Mouse (Mus musculus): ENCODE results near the gene Emc9.

The Emc9 gene

DNA sequence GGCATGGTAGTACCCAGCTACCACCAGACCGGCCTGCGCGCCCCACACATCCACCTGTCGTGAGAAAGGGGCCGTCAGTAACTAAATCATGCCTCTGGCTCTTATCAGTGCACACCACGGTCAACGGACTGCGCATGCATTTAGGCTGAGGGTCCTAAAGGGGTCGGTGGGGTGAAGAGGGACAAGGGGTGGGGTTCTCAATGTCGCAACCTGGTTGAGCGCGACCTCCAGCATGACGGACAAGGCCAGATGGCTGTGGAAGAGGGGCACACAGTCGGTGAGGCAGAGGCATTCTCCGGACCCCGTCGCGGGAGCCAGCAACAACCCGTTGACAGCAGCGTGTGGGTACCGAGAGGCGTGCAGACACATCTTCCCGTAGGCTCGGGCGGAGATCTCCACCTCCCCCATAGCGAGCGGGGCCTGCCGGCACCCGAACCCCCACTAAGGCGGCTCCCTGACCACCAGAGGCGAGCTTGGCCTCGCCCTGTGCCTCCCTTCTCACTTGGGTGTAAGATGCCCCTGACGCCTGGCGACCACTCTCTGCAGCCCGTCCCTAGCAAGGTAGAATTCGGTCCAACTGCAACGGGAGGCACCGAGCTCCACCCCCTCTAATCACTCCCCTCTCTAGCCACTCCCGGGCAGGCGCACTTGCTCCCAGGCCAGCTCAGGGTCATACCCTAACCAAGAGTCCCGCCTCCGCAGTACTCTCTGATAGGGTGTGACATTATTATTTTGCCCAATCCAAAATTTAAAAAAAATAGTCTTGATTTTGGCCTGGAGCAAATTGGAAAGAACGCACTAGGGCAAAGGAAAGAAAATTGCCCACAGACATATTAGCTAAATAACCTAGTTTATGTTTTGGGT lies at the start of gene Emc9:
Emc9 (minus strand) TSS at position 601 of the 864 bp plus-strand sequence.
- DNase-seq = peak; percentile 49

DNA sequence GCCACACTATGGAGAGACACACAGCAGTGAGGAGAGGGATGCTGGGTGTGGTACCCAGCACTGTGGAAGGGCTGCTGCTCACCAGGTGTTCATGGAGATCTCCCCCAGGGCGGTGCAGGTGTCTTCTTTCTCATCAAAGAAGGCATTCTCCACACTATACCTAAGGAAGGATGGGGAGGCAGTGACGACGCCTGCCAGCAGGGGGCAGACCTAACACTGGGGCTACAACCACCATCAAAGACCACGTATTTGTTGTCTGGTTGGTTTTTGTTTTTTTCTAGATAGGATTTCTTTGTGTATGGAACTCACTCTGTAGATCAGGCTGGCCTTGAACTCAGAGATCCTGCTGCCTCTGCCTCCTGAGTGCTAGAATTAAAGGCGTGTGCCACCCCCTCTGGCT lies 44.2 kb upstream of the Emc9 start:
- DNase-seq = peak; percentile 45

DNA sequence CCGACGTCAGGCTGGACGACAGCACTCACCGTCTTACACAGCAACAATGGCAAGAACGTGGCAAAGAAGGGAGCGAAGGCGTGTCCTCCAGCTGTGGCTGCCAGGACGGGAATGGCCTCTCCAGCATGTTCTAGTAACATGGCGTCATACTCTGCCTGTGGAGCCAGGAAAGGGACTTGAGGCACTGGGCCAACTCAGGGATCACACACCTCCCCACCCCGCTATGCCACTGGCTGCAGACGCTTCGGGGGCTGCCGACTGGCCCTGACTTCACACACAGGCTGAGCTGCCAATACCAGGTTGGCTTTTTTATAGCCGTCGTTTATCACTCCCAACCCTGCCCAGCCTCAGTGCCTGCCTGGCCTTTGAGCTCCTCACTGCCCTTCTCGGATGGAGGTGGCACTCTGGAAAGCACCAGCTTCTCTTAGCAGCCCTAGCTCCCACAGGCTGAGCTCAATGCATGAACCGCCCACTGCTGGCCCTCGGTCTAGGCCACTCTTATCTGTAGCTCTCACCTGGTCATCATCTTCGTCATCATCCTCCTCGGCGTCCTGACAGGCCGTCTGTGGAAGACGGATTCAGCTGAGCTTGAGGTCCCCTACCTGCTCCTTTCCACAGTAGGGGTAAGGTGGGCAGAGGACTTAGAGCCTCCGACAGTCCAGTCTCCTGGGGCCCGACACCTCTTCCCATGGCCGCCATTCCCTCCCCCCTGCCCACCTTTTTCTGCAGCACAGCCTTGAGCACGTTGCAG lies 43.1 kb upstream of the Emc9 start:
- no peak for DNase-seq

DNA sequence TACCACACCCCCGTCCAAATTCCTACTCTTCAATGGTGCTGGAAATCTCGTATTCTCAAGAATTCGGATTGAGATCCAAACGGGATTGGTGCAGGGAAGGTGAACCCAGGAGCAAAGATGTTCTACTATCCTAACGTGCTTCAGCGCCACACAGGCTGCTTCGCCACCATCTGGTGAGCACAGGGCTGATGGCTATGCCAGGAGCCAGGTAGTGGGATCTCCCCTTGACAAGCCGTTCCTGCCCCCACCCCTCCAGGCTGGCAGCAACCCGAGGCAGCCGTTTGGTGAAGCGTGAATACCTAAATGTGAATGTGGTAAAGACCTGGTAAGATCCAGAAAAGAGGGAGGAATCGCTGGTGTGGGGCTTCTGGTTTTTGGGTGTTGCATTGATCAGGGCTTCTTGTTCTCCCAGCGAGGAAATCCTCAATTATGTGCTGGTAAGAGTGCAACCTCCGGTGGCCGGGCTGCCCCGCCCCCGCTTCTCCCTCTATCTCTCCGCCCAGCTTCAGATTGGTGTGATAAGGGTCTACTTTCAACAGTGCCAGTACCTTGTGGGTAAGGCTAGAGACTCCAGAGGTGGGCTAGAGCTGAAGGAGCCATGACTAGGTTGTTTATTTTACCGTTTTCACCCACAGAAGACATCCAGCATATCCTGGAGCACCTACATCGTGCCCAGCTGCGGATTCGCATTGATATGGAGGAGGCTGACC lies 33.5 kb upstream of the Emc9 start:
- no peak for DNase-seq

DNA sequence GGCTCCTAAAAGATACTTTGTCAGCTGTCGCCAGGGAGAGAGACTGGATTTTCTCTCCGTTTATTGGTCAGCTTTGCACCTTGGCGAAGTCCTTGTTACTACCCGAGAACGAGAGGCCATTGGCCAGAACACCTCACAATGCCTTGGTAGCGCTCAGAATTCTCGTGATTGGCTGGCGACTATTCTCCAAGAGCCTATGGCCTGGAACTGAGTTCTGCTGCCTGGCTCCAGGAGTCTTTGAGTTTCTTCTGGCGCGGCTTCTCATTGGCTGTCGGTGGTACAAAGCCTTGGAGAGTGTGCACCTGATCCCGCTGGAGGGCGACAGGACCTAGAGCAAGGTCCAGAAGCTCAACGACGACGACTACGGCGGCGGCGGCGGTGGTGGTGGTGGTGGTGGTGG lies 32.7 kb upstream of the Emc9 start, which contains the start of gene Rec8:
Rec8 (plus strand) TSS at position 216 of the 400 bp plus-strand sequence.
- DNase-seq = no peak

DNA sequence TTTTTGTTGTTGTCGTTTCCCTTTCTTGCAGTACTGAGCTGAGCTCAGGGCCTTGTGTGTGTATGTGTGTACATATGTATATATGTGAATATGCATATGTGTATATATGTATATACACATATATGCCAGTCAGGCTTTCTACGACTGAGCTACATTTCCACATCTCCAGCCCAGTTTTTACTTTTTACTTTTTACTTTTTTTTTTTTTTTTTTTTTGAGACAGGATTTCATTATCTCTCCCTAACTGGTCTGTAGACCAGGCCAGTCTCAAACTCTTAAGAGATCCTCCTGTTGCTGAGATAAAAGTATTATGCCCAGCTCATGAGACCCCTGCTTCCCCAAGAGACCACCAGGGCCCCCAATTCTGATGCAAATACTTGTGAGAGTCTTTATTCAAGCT lies 31.7 kb upstream of the Emc9 start:
- DNase-seq = no peak

DNA sequence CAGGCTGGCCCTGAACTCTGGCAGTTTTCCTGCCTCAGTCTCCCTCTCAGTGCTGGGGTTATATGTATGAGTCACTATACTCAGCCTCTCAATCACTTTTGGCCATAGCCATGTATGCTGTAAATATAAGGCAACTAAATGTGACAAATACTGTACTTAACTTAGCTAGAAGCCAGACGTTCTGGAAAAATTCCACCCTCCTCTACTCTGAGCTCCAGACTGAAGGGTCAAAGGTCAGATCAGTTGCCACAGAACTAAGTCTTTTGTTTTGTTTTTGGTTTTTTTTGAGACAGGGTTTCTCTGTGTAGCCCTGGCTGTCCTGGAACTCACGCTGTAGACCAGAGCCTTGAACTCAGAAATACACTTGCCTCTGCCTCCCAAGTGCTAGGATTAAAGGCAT lies 30.8 kb upstream of the Emc9 start:
- no peak for DNase-seq

DNA sequence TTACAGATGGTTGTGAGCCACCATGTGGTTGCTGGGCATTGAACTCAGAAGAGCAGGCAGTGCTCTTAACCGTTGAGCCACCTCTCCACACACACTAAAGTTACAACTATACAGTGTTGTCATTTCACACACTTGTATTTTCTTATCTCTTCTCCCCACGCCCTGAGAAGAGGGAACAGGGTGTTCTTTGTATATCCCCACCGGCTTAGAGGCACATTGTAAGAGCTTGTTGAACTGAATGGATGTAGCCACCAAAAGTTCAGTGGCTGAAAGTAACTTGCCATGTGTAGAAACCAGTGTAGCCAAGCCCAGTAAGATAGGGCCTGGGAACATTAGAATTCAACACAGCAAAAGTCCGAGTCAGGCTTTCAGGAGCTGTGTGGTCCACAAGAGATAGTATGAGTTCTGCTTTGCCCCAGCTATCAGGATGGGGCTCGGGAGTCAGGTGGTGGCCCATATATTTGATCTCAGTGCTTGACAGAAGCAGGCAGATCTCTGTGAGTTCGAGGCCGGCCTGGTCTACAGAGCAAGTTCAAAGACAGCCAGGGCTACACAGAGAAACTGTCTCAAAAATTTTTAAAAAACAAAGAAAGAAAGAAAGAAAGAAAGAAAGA lies 29.6 kb upstream of the Emc9 start:
- no peak for DNase-seq

DNA sequence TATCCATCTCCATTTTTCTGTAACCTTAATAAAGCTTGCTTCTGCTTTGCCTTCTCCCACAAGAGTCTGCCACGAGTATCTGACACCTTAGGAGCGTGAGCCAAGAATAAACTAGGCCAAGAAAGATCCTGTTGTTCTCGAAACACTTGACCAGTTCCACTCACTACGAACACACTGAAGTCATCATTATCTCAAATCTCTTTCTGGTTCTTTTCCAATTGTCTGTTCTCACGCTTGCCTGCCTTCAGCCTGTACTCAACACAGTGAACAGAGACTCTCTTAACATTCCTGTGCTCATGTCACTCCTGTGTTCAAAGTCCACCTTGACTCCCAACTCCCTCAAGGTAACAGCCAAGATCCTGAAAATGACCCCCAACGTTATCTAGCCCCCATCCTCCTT lies 28.2 kb upstream of the Emc9 start:
- no peak for DNase-seq

DNA sequence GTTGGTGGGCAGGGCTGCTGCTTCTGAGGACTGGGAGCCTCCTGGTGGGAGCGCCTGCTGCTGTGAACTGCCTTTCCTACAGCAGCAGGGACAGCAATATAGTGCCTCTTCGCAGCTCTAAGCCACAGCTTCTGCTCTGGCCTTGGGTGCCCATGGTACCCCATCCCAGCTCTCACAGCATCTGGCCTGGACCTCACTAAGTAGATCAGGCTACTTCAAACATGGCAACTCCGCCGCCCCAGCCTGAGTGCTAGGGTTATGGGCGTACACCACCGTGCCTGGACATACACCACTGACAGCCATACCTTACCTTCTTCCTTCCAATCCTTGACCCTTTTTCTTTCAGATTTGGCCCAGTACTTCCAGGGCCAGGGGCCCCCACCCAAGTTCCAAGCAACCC lies 23.2 kb upstream of the Emc9 start:
- no peak for DNase-seq

DNA sequence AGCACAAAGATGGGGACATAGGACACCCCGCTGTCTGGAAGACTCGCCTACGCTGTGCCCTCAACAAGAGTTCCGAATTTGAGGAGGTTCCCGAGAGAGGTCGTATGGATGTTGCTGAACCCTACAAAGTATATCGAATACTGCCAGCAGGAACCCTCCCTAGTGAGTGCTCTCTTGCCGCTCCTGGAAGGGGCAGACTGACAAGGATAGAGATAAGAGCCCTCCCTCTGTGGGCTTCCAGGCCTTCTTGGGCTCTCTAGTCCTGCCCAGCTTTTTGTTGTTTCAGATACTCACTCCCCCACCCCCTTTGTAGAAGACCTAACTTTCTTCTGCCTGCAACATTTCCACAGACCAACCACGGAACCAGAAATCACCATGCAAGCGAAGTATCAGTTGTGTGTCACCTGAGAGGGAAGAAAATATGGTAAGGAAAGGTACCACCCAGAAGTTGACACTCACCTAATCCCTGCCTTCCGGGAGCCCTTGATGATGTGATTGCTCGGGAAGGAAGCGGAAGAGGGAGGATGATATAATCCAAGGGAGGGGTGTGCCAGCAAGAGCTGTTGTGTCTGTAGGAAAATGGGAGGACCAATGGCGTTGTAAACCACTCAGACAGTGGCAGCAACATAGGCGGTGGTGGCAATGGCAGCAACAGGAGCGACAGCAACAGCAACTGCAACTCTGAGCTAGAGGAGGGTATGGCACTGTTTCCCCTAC lies 20.8 kb upstream of the Emc9 start:
- no peak for DNase-seq

DNA sequence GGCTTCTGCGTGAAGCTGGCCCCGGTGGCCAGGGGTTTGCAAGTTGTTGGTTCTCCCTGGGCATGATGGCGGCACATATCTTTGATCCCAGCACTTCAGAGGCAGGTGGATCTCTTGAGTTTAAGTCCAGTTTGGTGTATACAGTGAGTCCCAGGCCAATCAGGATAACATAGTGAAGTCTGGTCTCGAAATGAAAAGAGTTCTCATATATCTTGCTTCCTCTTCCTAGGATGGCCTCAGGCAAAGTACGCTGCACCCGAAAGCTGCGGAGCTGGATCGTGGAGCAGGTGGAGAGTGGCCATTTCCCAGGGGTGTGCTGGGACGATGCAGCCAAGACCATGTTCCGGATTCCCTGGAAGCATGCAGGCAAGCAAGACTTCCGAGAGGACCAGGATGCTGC lies 19.7 kb upstream of the Emc9 start:
- no peak for DNase-seq

DNA sequence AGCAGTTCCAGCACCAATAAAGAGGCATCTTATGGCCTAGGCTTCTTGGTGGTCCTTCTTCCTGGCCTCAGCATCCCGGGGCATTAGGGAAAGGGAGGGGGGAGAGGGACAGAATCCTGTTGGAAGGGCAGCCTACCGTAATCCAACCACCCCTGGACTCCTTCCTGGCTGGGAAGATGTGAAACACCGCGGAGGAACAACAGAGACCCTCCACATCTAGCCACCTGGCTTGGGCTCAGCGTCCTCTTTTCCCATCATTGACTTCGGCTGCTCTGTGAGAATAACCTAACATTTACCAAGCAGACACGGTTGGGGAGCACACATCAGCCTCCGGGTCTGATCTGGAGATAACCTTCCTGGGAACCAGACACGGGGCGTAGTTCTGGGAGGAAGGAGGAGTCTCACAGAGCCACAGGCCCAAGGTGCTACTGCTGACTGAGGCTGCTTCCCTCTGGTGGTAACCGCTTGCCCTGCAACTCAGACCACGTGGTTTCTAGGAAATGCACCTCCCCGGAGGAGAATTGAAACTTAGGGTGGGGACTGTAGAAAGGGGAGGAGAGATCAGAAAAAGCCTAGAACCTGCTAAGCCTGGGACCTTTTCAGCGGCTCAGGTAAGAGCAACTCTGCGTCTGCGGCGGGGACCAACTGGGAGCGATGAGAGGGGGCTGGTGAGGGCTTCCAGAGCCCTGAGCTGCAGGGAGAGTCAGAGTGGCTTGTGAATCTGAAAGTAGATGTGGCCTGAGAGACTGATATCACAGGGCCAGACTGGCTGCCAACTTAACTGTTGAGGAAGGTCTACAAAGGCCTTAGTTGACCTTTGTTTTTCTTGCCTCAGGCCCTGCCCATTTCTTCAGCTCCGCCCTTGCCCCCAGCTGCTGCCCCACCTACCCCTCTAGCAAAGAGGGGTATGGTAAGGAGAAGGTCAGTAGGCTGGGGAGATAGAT lies 18.8 kb upstream of the Emc9 start:
- DNase-seq = peak; percentile 84

DNA sequence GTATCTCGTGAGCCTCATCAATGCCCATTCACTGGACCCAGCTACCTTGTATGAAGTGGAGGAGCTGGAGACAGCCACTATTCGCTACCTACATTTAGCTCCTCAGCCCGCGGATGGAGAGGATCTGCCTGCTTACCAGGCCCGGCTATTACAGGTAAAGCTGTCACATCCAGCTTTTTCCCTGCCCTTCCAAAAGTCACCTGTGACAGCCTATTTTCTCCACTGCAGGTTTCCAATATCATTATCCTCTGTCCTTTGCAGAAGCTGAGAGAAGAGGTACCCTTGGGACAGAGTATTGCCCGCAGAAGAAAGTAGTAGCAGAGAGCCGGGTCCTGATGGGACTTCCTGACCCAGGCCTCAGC lies 18.1 kb upstream of the Emc9 start, which contains the start of gene Irf9:
Irf9 (plus strand) TSS at position 301 of the 362 bp plus-strand sequence.
- no peak for DNase-seq

DNA sequence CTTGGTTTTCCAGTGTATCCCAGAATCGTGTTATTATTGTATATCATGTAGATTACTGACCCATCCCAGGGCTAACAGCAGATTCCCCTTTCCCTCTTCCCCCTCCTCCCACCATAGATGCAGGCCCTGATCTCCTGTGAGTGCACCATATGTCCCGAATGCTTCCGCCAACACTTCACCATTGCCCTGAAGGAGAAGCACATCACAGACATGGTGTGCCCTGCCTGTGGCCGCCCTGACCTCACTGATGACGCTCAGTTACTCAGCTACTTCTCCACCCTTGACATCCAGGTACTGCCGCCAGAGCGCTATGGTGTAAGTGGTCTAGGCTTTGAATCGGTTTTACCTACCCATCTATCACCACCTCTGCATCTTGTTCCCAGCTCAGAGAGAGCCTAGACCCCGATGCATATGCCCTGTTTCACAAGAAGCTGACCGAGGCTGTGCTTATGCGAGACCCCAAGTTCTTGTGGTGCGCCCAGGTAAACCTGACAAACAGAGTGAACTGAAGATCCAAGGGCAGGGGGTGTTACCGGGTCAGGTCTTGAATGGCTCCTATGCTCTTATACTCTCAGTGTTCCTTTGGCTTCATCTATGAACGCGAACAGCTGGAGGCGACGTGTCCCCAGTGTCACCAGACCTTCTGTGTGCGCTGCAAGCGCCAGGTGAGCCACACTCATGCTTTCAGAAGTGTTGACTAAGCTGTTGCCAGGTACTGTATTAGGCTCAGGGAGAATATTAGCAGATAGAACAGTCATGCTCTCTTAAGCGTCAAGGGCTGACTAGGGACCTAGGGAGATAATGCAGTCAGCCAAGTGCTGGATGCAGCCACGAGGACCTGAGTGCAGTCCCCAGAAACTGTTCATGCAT lies 13.7 kb upstream of the Emc9 start:
- no peak for DNase-seq

DNA sequence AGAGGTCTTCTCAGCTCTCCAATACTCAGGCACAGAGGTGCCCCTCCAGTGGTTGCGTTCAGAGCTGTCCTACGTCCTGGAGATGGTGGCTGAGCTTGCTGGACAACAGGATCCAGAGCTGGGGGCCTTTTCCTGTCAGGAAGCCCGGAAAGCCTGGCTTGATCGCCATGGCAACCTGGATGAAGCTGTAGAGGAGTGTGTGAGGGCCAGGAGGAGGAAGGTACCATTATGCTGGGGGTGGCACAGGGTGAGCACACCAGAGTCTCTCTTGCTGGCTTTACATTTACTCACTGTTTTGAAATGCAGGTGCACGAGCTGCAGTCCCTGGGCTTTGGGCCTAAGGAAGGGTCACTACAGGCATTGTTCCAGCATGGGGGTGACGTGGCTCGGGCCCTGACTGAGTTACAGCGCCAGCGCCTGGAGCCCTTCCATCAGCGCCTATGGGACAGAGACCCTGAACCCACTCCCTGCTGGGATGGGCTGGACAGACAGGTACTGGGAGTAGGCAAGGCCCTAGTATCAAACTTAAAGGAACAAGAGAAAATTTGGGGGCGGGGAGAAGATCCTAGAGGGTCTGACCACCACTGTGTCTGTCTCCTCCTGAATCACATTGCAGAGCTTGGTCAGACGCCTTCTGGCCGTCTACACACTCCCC lies 11.1 kb upstream of the Emc9 start:
- DNase-seq = peak; percentile 48

DNA sequence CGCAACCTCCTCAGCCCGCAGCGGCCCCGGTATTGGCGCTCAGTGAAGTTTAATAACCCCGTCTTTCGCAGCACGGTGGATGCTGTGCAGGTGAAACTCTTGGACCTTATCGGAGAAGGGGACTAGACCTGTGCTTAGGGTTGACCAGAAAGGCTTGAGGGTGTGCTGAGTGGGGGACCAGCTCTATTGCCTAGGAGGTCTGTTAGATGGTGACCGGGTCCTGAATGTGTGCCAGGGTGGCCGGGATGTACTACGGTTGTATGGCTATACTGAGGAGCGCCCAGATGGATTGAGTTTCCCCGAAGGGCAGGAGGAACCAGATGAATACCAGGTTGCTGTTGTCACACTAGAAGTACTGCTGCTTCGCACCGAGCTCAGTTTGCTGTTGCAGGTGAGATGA lies 7.1 kb upstream of the Emc9 start:
- DNase-seq = no peak

DNA sequence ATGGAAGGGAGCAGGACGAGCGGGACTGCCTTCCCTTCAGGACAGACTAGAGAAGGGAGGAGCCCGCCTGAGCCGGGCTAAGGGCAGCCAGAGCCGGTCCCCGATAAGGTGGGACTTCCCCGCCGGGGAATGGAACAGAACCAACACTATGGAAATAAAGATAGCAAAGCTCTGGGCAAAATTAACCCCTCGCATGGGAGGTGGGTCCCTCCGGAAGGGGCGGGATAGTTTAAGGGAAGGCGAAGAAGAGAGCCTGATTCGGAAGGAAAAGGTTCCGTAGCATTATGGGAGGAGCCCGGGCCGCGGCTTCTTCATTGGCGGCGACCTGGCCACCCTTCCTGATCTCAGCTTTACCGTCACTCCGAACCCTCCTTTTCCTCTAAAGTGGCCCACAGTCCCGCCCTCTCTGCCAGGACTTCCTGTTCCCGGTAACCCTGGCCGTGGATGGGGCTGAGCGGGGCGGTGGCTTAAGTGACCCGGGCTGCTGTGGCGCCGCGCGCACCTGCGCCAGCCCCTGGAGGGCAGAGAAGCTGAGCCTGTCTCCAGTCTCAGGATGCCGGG lies 6.3 kb upstream of the Emc9 start, which contains the start of gene Rnf31:
Rnf31 (plus strand) TSS at position 378 of the 561 bp plus-strand sequence.
- DNase-seq = peak; percentile 90

DNA sequence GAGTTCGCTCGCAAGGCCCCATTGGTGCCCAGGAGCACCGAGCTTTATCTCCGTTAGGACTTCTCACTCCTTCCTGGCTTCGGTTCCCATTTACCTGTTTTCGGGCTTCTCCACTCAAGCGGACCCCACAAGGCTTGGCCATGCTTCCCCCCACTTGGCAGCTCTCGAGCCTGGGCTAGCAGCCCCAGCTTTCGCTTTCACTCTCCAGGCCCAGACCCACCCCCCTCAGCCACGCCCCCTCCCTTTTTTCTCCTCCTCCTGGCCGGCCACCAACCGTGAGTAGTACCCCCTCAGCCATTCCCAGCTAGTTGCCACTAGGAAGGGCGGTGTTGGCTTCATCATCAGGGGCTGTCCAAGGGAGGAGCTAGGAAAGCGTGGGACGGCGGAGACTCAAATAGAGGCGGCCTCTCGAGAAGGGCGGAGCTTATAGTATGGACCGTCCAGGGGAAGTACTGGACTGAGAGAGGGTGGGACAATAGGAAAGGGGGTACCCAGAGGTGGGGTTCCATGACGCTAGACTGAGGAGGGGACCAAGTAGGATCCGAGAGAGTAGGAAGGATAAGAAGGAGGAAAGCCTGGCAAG lies 5.7 kb upstream of the Emc9 start, which contains the start of gene Psme2:
Psme2 (minus strand) TSS at position 366 of the 583 bp plus-strand sequence.
- peak; percentile 87 for DNase-seq
